Mouse (Mus musculus): ENCODE results near the gene Tbata.

The Tbata gene

GRCm38 (mm10) chr10:61167333-61168096 is 4.2 kb upstream of the Tbata start:
- no peak for DNase-seq (ENCODE audit: low read depth, low spot score)

- DNase-seq (ENCODE audit: low read depth, low spot score) = no peak
Observed at GRCm38 (mm10) chr10:61168393-61168792, 3.4 kb upstream of the Tbata start.

GRCm38 (mm10) chr10:61172496-61172895 is 742 bp downstream of the Tbata start:
- no peak for DNase-seq (ENCODE audit: low read depth, low spot score)

- DNase-seq (ENCODE audit: low read depth, low spot score) = no peak
Observed at GRCm38 (mm10) chr10:61174711-61175441, 3.1 kb downstream of the Tbata start.

- peak; percentile 62 for DNase-seq (ENCODE audit: low read depth, low spot score)
Observed at GRCm38 (mm10) chr10:61175442-61176204, 3.9 kb downstream of the Tbata start.

- DNase-seq (ENCODE audit: low read depth, low spot score) = no peak
Observed at GRCm38 (mm10) chr10:61176221-61176790, 4.6 kb downstream of the Tbata start.

- DNase-seq (ENCODE audit: low read depth, low spot score) = no peak
Observed at GRCm38 (mm10) chr10:61177751-61178150, 6.0 kb downstream of the Tbata start.

GRCm38 (mm10) chr10:61178687-61179086 is 6.9 kb downstream of the Tbata start:
- DNase-seq (ENCODE audit: low read depth, low spot score) = no peak

- DNase-seq (ENCODE audit: low read depth, low spot score) = no peak
Observed at GRCm38 (mm10) chr10:61179927-61180326, 8.2 kb downstream of the Tbata start.

GRCm38 (mm10) chr10:61187001-61187400 is 15.2 kb downstream of the Tbata start:
- DNase-seq (ENCODE audit: low read depth, low spot score) = no peak

GRCm38 (mm10) chr10:61188010-61188409 is 16.3 kb downstream of the Tbata start:
- DNase-seq (ENCODE audit: low read depth, low spot score) = no peak

- DNase-seq (ENCODE audit: low read depth, low spot score) = no peak
Observed at GRCm38 (mm10) chr10:61194611-61195010, 22.9 kb downstream of the Tbata start.

GRCm38 (mm10) chr10:61195216-61195615 is 23.5 kb downstream of the Tbata start:
- DNase-seq (ENCODE audit: low read depth, low spot score) = no peak

GRCm38 (mm10) chr10:61195718-61196291 is 24.1 kb downstream of the Tbata start:
- DNase-seq (ENCODE audit: low read depth, low spot score) = no peak

- peak; percentile 27 for DNase-seq (ENCODE audit: low read depth, low spot score)
Observed at GRCm38 (mm10) chr10:61199566-61200213, 27.9 kb downstream of the Tbata start.

GRCm38 (mm10) chr10:61200232-61200820 is 28.6 kb downstream of the Tbata start:
- DNase-seq (ENCODE audit: low read depth, low spot score) = no peak

GRCm38 (mm10) chr10:61200998-61201397 is 29.2 kb downstream of the Tbata start:
- no peak for DNase-seq (ENCODE audit: low read depth, low spot score)

GRCm38 (mm10) chr10:61201596-61202318 is 30.0 kb downstream of the Tbata start:
- no peak for DNase-seq (ENCODE audit: low read depth, low spot score)

GRCm38 (mm10) chr10:61203930-61204329 is 32.2 kb downstream of the Tbata start:
- DNase-seq (ENCODE audit: low read depth, low spot score) = no peak

GRCm38 (mm10) chr10:61208114-61208684 is 36.4 kb downstream of the Tbata start:
- no peak for DNase-seq (ENCODE audit: low read depth, low spot score)

Data from telencephalon, adult 2 months (tissue).